Mouse (Mus musculus): ENCODE results near the gene Themis2. TPM values are rescaled to one million over a fixed set of nuclear protein-coding genes. Genes with fewer than 3 reads are reported as not detected.
A peak's percentile ranks its signal among the peaks of the same experiment; 100 is the strongest.
"Not testable (repeated sequence)": the region's sequence is repeated elsewhere in the genome, so short reads cannot be mapped to it uniquely, and the experiment has no call there.

Themis2 gene
- total RNA-seq, 2 experiments from 2014 or later = 0.54 to 0.77 TPM

DNA sequence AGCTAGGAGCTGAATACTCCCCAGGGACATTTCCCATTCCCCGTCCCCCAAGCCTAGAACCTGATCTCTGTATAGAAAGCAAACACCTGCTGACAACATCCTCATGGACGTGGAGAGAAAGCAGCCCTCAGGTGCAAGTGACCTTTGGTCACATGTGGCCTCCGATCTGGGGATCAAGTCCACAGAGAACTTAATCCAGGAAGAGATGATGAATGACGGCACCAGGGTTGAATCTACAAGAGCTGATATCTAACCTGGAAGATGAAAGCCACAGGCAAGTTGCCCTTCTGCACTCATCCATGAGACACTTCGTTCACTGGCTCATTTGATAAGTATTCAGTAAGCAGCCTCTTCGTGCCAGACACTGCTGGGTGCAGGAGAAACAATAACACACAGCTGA is 33.6 kb downstream of the Themis2 start:
- Histone ChIP-seq H3K27ac (no peak overlapping the region), H3K4me3 (no peak overlapping the region)
- TF ChIP-seq CTCF (conservative IDR thresholded peaks at IDR 0.05) = no peak
- DNase-seq (ENCODE audit: low spot score in 2 of 2) = no peak

DNA sequence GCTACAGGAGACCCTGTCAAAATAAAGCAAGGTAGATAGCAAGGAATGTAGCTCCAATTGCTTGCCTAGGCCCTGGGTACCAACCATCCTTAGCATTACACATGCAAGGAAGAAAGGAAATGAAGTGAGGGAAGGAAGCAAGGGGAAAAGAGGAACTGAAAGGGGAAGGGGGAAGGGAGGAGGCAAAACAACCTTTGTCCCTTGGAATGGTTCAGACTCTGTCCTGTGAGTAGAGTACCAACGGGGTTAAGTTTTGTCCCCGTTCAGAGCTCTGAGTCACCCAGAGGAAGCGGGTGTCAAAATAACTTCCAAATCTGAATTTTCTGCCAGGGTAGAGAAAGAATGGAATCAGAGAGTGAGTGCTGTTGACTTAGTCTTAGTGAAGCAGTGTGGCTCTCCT is 35.9 kb downstream of the Themis2 start:
- no peak for TF ChIP-seq CTCF (conservative IDR thresholded peaks at IDR 0.05)
- no peak overlapping the region for H3K4me3 ChIP-seq
- H3K27ac ChIP-seq = no peak overlapping the region
- DNase-seq (ENCODE audit: low spot score in 2 of 2) = no peak

DNA sequence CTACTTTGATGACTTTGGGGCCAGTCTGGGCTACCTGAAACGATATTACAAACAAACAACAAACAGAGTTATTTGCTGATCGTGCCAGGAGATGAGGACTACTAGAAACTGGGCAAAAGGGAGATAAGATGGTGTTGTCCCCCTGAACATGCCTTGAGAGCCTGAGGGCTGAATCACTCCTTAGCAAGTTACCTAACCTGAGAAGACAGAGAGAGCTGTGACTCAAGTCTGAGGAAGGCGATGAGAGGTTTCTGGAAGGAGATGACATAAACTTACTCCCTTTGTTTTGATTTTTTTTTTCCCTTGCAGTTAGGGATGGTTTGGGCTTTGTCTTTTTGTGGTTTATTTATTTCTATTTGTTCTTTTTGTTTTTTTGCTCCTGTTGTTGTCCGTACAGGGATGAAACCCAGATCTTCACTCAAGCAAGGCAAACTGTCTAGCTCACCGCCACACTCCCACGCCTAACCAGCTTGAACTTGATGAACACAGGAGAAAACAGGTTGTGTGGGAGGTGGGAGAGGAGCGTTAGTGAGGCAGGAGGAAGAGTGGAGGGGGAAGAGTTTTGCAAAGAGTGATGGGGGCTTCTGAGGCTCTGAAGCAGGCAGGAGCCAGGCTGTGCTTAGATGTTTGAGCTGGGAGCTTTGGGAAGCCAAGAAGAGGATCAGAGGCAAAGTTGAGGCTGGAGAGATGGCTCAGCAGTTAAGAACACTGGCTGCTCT is 38.4 kb downstream of the Themis2 start:
- H3K27ac ChIP-seq = peak overlapping the region; percentile 46; the same call in 1 of the 2 replicates
- no peak for TF ChIP-seq CTCF (conservative IDR thresholded peaks at IDR 0.05)
- no peak overlapping the region for H3K4me3 ChIP-seq
- no peak for DNase-seq (ENCODE audit: low spot score in 2 of 2)

DNA sequence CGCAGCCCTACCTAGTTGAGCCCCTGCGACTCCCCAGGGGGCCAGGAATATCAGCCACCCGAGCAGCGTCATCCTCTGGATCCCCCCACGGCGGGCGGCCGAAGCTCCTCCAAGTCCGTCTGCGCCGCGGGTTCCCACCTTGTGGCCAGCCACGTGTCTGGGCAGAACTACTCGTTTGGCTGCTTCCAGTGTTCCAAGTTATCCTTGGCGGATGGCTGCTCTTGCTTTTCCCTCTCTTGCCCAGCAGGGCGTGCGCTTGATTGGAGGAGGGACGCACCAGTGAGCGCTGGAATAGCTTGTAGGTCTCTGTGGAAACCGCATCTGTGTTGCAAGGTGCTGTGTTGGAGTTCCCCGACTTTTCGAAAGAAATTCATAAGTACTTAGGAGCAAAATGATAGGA is 39.2 kb downstream of the Themis2 start, which contains the start of gene Smpdl3b:
TSS of gene Smpdl3b (minus strand) at position 279 of the 400 bp plus-strand sequence.
- H3K4me3 ChIP-seq = peak within 1 kb of the TSS; percentile 59
- DNase-seq (ENCODE audit: low spot score in 2 of 2) = peak; percentile 65 to 72
- TF ChIP-seq CTCF (conservative IDR thresholded peaks at IDR 0.05) = peak; percentile 83
- peak within 1 kb of the TSS; percentile 71 for H3K27ac ChIP-seq

- no peak for DNase-seq (ENCODE audit: low spot score in 2 of 2)
- no peak for TF ChIP-seq CTCF (conservative IDR thresholded peaks at IDR 0.05)
- Histone ChIP-seq H3K27ac (no peak overlapping the region), H3K4me3 (no peak overlapping the region)
These were observed 43.2 kb downstream of the Themis2 start for GRCm38 (mm10) chr4:132752992-132753391.

GRCm38 (mm10) chr4:132749258-132749982 is 46.8 kb downstream of the Themis2 start:
- no peak for TF ChIP-seq CTCF (conservative IDR thresholded peaks at IDR 0.05)
- DNase-seq (ENCODE audit: low spot score in 2 of 2) = no peak
- Histone ChIP-seq H3K4me3 (no peak overlapping the region), H3K27ac (no peak overlapping the region)

- H3K4me3 ChIP-seq = no peak overlapping the region
- no peak for DNase-seq (ENCODE audit: low spot score in 2 of 2)
- H3K27ac ChIP-seq = no peak overlapping the region
- no peak for TF ChIP-seq CTCF (conservative IDR thresholded peaks at IDR 0.05)
These were observed 47.4 kb downstream of the Themis2 start for GRCm38 (mm10) chr4:132748778-132749177.

DNA sequence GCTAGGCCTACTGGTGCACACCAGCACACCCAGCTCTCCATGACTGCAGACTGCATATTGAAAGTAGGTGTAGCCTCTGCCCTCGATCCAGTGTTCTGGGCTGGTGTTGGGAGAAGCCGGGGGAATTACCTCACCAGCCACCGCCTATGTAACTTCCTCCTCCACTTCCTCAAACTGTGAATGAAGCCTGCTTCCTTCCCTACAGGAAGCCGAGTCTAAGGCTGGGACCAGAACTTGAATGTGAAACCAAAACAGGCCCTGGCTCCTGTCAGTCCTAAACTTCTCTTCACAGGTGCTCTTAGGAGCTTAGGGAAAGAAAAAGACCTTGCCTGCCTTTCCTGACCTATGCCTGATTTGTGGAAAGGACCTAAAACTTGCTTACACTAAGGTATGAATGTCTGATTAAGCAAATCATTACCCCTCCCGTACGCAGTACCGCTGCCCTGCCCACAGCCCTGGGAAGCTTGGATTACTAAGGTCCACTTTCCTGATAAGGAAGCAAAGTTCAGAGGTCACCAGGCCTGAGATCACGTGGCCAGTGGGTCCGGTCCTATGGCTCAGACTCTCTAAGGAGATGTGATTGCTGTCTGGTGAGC is 48.4 kb downstream of the Themis2 start:
- Histone ChIP-seq H3K27ac (peak overlapping the region; percentile 77), H3K4me3 (peak overlapping the region; percentile 30; the same call in 1 of the 2 replicates)
- no peak for DNase-seq (ENCODE audit: low spot score in 2 of 2)
- TF ChIP-seq CTCF (conservative IDR thresholded peaks at IDR 0.05) = no peak

DNA sequence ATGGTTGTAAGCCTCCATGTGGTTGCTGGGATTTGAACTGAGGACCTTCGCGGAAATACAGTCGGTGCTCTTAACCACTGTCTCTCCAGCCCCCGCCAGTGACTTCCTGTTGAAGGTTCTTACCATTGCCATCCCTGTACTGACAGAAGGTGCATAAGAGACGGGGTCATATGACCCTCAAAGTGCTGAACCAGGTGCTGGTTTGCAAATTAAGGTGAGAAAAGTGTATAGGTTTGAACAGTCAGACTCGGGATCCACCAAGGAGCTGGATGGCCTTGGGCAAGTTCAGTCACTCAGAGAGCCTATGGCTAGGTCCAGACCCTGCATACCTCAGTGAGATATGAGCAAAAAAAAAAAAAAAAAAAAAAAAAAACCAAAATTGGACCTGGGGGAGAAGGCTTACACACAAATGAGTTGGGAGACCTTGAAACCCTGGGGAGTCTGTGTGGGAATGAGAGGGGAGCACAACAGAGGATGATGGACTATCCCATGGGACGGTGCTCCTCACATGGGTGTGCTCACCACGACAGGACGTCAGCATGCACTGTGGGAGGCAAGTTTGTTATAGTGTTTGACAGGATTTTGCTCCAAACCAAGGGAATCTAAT is 49.2 kb downstream of the Themis2 start:
- no peak for DNase-seq (ENCODE audit: low spot score in 2 of 2)
- Histone ChIP-seq H3K27ac (peak overlapping the region; percentile 77), H3K4me3 (no peak overlapping the region)
- TF ChIP-seq CTCF (conservative IDR thresholded peaks at IDR 0.05) = no peak

GRCm38 (mm10) chr4:132743992-132744911 is 51.9 kb downstream of the Themis2 start:
- peak overlapping the region; percentile 85 for H3K27ac ChIP-seq

GRCm38 (mm10) chr4:132741491-132741890 is 54.7 kb downstream of the Themis2 start:
- no peak for TF ChIP-seq CTCF (conservative IDR thresholded peaks at IDR 0.05)
- no peak for DNase-seq (ENCODE audit: low spot score in 2 of 2)
- Histone ChIP-seq H3K27ac (no peak overlapping the region), H3K4me3 (no peak overlapping the region)

More at GRCm38 (mm10) chr4:132743992-132744911, 51.9 kb downstream of the Themis2 start:
- TF ChIP-seq CTCF (conservative IDR thresholded peaks at IDR 0.05) = no peak
- H3K4me3 ChIP-seq = no peak overlapping the region
- peak; percentile 61 to 80 for DNase-seq (ENCODE audit: low spot score in 2 of 2)

DNA sequence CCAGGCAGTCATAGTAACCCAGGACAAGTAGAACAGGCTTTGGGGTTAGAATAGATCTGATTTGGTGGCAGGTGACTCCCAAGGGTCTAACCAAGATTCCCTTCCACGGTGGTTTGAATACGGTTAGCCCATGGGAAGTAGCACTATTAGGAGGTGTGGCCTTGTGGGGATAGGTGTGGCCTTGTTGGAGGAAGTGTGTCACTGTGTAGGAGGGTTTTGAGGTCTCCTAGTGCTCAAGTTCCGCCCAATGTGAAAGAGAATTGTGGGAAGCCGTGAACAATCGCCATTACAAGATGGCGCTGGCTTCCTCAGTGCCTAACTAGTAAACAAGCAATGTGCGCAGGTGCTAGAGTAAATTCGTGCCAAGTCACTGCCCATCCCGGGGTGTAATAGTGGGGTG is 59.0 kb downstream of the Themis2 start:
- not testable (repeated sequence) for DNase-seq (ENCODE audit: low spot score in 2 of 2); H3K27ac ChIP-seq; H3K4me3 ChIP-seq

Data from layer of hippocampus, adult 2 months (tissue).